Mouse (Mus musculus): ENCODE measurements around the gene Casp2. TPM values are rescaled to one million over a fixed set of nuclear protein-coding genes. Genes with fewer than 3 reads are reported as not detected.

The Casp2 gene
- polyA plus RNA-seq, 1 experiment from 2014 or later: 39.9 TPM

DNA sequence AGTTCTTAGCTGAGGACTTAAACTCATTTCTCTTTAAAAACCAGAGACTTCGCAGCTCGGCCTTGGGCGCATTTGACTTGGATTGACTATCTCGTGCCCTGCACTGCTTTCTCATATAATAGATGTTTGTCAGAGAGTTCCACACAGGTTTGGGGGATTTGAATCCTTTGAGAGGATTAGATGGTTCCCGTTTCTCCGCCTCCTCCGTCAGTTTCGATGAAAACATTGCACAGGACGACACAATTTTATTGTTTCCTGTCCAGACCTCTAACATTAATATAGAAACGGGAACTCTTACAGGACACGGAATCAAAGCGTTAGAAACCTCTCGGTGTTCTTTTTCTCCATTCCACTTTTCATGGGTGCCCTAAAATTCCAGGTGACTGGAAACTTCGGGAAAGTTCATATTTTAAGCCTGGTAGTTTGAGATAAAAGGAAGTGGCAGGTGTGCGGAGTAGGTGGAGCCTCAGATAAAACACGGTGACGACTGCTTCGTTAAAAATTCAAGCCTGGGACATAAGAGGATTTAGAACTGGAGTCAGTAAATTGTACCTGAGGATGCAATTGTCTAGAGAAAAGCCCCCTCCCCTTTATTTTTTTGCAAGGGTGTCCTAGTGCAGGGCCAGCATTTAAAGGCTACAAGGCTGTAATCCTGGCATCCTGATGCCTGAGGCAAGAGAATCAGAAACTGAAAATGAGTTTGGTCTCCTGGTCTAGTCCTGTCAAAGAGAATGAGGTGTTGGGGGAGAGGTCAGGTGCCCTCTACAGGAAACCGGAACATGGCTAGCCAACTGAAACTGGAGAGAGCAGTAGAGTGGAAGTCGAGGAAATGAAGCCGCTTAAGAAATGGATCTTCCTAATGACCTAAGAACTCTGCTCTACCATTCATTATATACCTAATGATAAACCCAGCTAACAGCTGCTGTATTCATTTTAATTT lies 876 bp downstream of the Casp2 start:
- Histone ChIP-seq H3K4me2 (ENCODE audit: low read depth, low read length) (peak overlapping the region; percentile 77), H3K27ac (ENCODE audit: low read length) (peak overlapping the region; percentile 95)
- under 1% methylated on average over 21 of the region's 21 CpGs for WGBS

DNA sequence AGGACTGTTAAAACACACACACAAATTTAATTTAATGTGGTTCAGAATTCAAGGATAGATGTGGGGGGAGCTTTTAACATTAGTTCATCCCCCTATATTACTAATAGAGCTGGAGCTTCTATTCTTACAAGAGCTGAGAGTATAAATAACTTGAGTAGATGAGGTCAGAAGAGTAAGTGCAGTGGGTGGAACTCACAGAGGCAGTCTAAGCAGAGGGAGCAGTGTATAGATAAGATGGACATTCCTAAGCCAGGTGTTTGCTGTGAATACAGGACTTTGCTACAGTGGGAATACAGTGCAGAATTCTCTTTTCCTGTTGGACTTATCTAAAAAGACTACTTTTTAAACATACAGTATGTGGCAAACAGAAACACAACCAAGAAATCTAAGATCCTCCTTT lies 6.0 kb downstream of the Casp2 start:
- ATAC-seq: no peak
- Histone ChIP-seq H3K4me1 (ENCODE audit: control insufficient read depth, insufficient read depth, low read length) (no peaks in the 10 kb centered on the region), H3K27me3 (replicated peaks; ENCODE audit: control insufficient read depth, insufficient read depth, low read length) (no peaks in the 10 kb centered on the region), H3K36me3 (ENCODE audit: control insufficient read depth, insufficient read depth, low read length) (peaks cover 22% of the 10 kb centered on the region), H3K4me3 (ENCODE audit: low read length) (no peak overlapping the region), H3K9me3 (ENCODE audit: control insufficient read depth, low read length) (no peaks in the 10 kb centered on the region), H3K4me2 (ENCODE audit: low read depth, low read length) (no peak overlapping the region), H3K27ac (ENCODE audit: low read length) (no peak overlapping the region), H3K9ac (ENCODE audit: low read depth, low read length) (no peak overlapping the region)

More for the DNA sequence above, 876 bp downstream of the Casp2 start:
- Histone ChIP-seq H3K4me3 (ENCODE audit: low read length) (peak overlapping the region; percentile 88), H3K4me1 (ENCODE audit: control insufficient read depth, insufficient read depth, low read length) (peaks cover 8% of the 10 kb centered on the region; the same call in 1 of the 2 replicates), H3K27me3 (replicated peaks; ENCODE audit: control insufficient read depth, insufficient read depth, low read length) (no peaks in the 10 kb centered on the region), H3K9me3 (ENCODE audit: control insufficient read depth, low read length) (no peaks in the 10 kb centered on the region), H3K36me3 (ENCODE audit: control insufficient read depth, insufficient read depth, low read length) (peaks cover 16% of the 10 kb centered on the region), H3K9ac (ENCODE audit: low read depth, low read length) (peak overlapping the region; percentile 98)
- ATAC-seq: no peak

DNA sequence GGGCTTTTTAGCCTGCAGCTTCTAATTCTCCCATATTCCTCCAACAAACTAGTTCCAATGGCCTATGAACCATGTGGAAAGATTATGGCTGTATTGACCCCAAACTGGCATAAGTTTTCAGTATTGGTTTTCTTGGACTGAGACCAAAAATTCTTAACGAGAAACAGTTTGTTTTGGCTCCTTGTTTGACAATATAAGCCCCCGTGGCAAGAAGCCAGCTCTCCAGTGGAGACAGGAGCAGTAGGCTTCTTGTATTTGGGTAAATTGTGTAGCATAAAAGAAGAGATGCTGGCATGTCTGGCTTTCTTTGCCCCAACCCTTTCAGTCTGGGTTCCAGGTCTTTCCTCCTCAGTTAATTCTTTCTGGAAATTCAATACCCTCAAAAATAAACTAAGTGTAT lies 11.4 kb downstream of the Casp2 start:
- Histone ChIP-seq H3K4me1 (ENCODE audit: control insufficient read depth, insufficient read depth, low read length) (no peaks in the 10 kb centered on the region), H3K4me2 (ENCODE audit: low read depth, low read length) (no peak overlapping the region), H3K36me3 (ENCODE audit: control insufficient read depth, insufficient read depth, low read length) (peaks cover 21% of the 10 kb centered on the region), H3K27me3 (replicated peaks; ENCODE audit: control insufficient read depth, insufficient read depth, low read length) (no peaks in the 10 kb centered on the region), H3K27ac (ENCODE audit: low read length) (no peak overlapping the region), H3K9ac (ENCODE audit: low read depth, low read length) (no peak overlapping the region), H3K9me3 (ENCODE audit: control insufficient read depth, low read length) (no peaks in the 10 kb centered on the region), H3K4me3 (ENCODE audit: low read length) (no peak overlapping the region)
- no peak for ATAC-seq
- WGBS: 64% methylated on average over 2 of the region's 2 CpGs

DNA sequence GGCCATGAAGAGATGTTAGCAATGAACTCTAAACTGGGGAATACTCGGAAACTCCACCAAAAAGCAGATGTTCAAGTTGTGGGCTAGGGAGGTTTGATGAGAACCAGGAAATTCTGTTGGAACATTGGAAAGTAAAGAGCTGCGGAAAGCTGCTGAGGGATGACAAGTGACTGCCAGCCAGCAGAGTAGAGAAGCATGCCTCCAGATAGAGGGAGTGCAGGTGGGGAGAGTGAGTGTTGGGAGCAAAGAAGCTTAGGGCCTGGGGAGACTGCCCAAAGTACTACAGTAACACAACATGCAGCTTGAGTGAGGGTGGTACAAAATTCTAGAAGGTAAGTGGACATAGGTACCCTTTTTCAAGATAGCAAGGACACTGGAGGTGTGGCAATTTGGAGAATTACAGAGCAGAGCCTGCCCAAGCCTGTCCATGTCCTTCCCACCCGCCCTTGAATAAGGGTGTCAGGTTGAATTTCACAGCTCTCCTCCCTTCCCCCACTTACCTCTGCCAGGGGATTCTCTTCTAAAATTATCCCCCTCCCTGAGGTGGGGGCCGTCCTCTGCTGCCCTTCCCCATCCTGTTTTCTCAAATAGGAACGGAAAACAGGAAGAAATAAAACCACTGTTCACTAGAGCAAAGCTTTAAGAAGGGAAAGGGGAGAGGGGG lies 18.2 kb downstream of the Casp2 start:
- no peak overlapping the region for H3K9ac ChIP-seq (ENCODE audit: low read depth, low read length)
- peaks cover 14% of the 10 kb centered on the region; the same call in 1 of the 2 replicates for H3K36me3 ChIP-seq (ENCODE audit: control insufficient read depth, insufficient read depth, low read length)
- H3K4me1 ChIP-seq (ENCODE audit: control insufficient read depth, insufficient read depth, low read length): no peaks in the 10 kb centered on the region
- ATAC-seq: no peak
- H3K9me3 ChIP-seq (ENCODE audit: control insufficient read depth, low read length): no peaks in the 10 kb centered on the region
- H3K4me2 ChIP-seq (ENCODE audit: low read depth, low read length): no peak overlapping the region
- 79% methylated on average over 5 of the region's 5 CpGs for WGBS
- H3K27me3 ChIP-seq (replicated peaks; ENCODE audit: control insufficient read depth, insufficient read depth, low read length): no peaks in the 10 kb centered on the region
- H3K4me3 ChIP-seq (ENCODE audit: low read length): no peak overlapping the region
- no peak overlapping the region for H3K27ac ChIP-seq (ENCODE audit: low read length)

DNA sequence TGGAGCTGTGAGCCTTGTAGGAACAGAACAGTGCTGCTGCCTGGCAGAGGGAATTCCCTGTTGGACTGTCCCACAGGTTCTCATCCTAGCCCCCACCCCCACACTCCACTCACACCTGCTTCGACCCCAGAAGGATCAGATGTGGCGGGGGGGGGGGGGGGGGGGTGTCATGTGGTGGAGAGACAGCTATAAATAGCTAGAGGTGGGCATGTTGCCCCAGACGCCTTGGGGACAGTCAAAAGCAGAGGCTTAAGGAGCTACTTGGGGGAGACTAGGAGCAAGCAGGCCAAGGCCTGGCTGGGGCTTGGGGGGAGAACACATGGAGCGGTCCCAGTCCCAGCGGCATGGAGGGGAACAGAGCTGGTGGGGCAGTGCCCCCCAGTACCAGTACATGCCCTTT lies 21.7 kb downstream of the Casp2 start, which contains the start of gene Clcn1:
Gene Clcn1, plus strand, starts transcription at position 238 of the 400 bp plus-strand sequence.
- Histone ChIP-seq H3K4me1 (ENCODE audit: control insufficient read depth, insufficient read depth, low read length) (no peaks in the 10 kb centered on the region), H3K4me3 (ENCODE audit: low read length) (no peak within 1 kb of the TSS), H3K27me3 (replicated peaks; ENCODE audit: control insufficient read depth, insufficient read depth, low read length) (no peaks in the 10 kb centered on the region), H3K4me2 (ENCODE audit: low read depth, low read length) (no peak within 1 kb of the TSS), H3K27ac (ENCODE audit: low read length) (no peak within 1 kb of the TSS), H3K9ac (ENCODE audit: low read depth, low read length) (no peak within 1 kb of the TSS), H3K9me3 (ENCODE audit: control insufficient read depth, low read length) (no peaks in the 10 kb centered on the region), H3K36me3 (ENCODE audit: control insufficient read depth, insufficient read depth, low read length) (peaks cover 4% of the 10 kb centered on the region; the same call in 1 of the 2 replicates)
- WGBS: 65% methylated on average over 5 of the region's 5 CpGs
- no peak for ATAC-seq

DNA sequence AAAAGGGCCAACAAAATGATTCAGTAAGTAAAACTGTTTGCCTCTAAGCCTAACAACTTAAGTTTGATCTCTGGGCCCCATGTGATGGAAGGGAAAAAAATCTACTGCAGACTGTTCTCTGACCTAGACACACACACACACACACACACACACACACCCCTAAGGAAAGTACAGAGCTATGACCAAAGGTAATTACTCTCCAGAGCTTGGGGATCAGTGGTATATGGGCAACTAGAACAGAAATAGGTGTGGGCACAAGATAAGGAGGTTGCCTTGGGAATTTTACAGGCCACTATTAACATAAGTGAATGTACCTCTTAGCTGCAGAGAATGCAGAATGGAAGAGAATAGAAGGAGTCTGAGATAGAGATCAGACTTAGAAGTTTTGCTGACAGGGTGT lies 22.8 kb downstream of the Casp2 start:
- no peaks in the 10 kb centered on the region for H3K36me3 ChIP-seq (ENCODE audit: control insufficient read depth, insufficient read depth, low read length)
- no peaks in the 10 kb centered on the region for H3K9me3 ChIP-seq (ENCODE audit: control insufficient read depth, low read length)
- no peaks in the 10 kb centered on the region for H3K27me3 ChIP-seq (replicated peaks; ENCODE audit: control insufficient read depth, insufficient read depth, low read length)
- H3K4me1 ChIP-seq (ENCODE audit: control insufficient read depth, insufficient read depth, low read length): no peaks in the 10 kb centered on the region
- no peak overlapping the region for H3K9ac ChIP-seq (ENCODE audit: low read depth, low read length)
- no peak overlapping the region for H3K4me3 ChIP-seq (ENCODE audit: low read length)
- H3K4me2 ChIP-seq (ENCODE audit: low read depth, low read length): no peak overlapping the region
- no peak overlapping the region for H3K27ac ChIP-seq (ENCODE audit: low read length)
- peak; percentile 95 for ATAC-seq

DNA sequence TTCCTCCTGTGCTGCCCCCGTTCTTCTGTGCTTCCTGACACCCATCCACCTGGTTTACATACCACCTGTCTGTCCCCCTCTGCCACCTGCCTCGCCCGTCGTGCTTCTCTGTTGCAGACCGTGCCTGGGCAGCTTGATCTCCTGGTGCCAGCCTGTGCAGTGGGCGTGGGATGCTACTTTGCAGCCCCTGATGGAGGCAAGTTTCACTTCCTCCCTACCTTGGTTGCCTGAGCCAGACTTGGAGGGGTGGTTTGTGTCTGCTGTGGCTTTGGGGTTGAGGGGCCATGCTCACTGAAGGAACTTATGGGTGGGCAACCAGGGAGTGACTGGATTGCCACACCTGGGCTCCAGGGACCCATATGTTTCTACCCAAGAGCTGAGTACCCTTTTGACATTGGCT lies 28.5 kb downstream of the Casp2 start:
- WGBS: 82% methylated on average over 6 of the region's 6 CpGs
- Histone ChIP-seq H3K4me2 (ENCODE audit: low read depth, low read length) (no peak overlapping the region), H3K27ac (ENCODE audit: low read length) (no peak overlapping the region), H3K4me1 (ENCODE audit: control insufficient read depth, insufficient read depth, low read length) (no peaks in the 10 kb centered on the region), H3K4me3 (ENCODE audit: low read length) (no peak overlapping the region), H3K9ac (ENCODE audit: low read depth, low read length) (no peak overlapping the region), H3K36me3 (ENCODE audit: control insufficient read depth, insufficient read depth, low read length) (no peaks in the 10 kb centered on the region), H3K9me3 (ENCODE audit: control insufficient read depth, low read length) (no peaks in the 10 kb centered on the region), H3K27me3 (replicated peaks; ENCODE audit: control insufficient read depth, insufficient read depth, low read length) (no peaks in the 10 kb centered on the region)
- no peak for ATAC-seq

DNA sequence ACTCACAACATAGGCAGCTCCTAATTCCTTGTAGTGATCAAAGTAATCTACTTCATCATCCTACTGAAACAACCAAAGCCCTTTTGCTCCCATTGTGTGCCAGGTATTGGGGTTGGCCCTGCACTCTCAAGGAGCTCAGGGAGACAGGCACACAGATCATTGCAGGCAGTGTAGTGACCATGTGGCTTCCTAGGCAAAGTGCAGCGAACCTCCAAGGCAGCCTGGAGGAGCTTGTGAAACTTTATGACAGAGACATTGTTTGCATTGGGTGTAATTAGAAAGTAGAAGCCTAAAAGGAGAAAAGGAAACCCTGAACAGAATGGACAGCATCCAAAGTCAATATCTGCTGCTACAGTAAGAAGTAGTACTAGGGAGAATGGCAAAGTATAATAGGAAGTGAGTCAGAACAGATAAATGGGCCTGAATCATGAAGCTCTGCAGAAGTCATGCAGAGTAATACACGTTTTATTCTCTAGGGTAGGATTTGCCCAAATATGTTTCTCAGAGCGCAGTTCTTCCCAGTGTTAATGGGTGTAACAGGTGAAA lies 30.8 kb downstream of the Casp2 start:
- Histone ChIP-seq H3K9me3 (ENCODE audit: control insufficient read depth, low read length) (no peaks in the 10 kb centered on the region), H3K4me2 (ENCODE audit: low read depth, low read length) (no peak overlapping the region), H3K36me3 (ENCODE audit: control insufficient read depth, insufficient read depth, low read length) (no peaks in the 10 kb centered on the region), H3K4me1 (ENCODE audit: control insufficient read depth, insufficient read depth, low read length) (no peaks in the 10 kb centered on the region), H3K27me3 (replicated peaks; ENCODE audit: control insufficient read depth, insufficient read depth, low read length) (no peaks in the 10 kb centered on the region), H3K27ac (ENCODE audit: low read length) (no peak overlapping the region), H3K4me3 (ENCODE audit: low read length) (no peak overlapping the region), H3K9ac (ENCODE audit: low read depth, low read length) (no peak overlapping the region)
- peak; percentile 94 for ATAC-seq
- WGBS: 60% methylated on average over 3 of the region's 3 CpGs

DNA sequence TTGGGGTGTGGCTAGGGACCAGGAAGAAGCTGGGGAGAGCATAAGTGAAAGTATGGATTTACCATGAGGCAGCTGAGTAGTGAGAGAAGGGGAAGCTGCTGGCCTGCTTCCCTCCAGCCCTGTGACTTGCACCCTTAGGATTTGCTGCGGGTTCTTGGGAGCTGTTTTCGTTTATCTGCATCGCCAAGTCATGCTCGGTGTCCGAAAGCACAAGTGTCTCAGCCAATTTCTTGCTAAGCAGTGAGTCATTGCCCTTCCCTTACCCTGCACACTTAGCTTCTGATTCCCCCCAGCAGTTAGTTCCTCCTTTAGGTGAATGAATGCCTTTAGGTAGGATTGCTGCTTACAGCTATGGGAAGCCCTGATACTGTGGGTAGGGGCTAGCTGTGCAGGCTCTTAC lies 34.6 kb downstream of the Casp2 start:
- Histone ChIP-seq H3K4me3 (ENCODE audit: low read length) (no peak overlapping the region), H3K4me2 (ENCODE audit: low read depth, low read length) (no peak overlapping the region), H3K9me3 (ENCODE audit: control insufficient read depth, low read length) (no peaks in the 10 kb centered on the region), H3K27ac (ENCODE audit: low read length) (no peak overlapping the region), H3K9ac (ENCODE audit: low read depth, low read length) (no peak overlapping the region), H3K4me1 (ENCODE audit: control insufficient read depth, insufficient read depth, low read length) (no peaks in the 10 kb centered on the region), H3K27me3 (replicated peaks; ENCODE audit: control insufficient read depth, insufficient read depth, low read length) (no peaks in the 10 kb centered on the region), H3K36me3 (ENCODE audit: control insufficient read depth, insufficient read depth, low read length) (no peaks in the 10 kb centered on the region)
- no peak for ATAC-seq
- 91% methylated on average over 5 of the region's 5 CpGs for WGBS

Data from intestine, embryonic 16.5 days (tissue).